Mouse (Mus musculus) layer of hippocampus, postnatal 25 days (tissue): ENCODE results near the gene Rpp25l. TPM values are rescaled to one million over a fixed set of nuclear protein-coding genes. Genes with fewer than 3 reads are reported as not detected.

Experiments
- DNase-seq, 2 experiments: peaks; one replicate each; pipeline ENCODE4 v3.0.0; 2022; ENCODE audit warnings: mixed read lengths in 2 of 2, low spot score in 1 of 2; ENCODE audit errors: extremely low spot score in 1 of 2
- total RNA-seq, 2 experiments: library from RNA; stranded (reverse); gene quantifications; 2 replicates each; pipeline ENCODE4 v1.2.3; 2021

The Rpp25l gene
- total RNA-seq, 2 experiments from 2014 or later, result 27.7 to 33.6 TPM

GRCm38 (mm10) chr4:41673186-41673585 lies 40.1 kb downstream of the Rpp25l start:
- DNase-seq, result no peak

DNA sequence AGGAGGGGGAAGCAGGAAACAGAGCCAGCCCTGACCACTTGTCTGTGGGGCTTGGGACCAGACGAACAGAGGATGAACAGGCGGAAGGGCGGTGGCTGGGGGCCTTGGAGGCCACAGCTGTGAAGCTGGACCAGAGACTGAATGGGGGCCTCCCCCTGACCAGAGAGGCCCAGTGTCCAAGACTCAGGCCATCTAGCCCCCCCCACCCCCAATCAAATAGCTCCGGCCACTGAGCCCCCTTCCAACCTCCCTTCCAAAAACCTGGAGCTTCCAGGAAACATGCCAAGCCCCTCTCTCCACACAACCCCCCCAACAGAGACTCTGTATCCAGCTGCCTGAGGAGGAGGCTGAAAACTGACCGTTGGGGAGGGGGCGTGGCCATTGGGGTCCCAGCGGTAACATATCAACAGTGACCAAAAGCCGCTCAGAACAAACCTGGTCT lies 40.8 kb downstream of the Rpp25l start:
- DNase-seq, result no peak

- no peak for DNase-seq
Measured at GRCm38 (mm10) chr4:41671963-41672480, 41.3 kb downstream of the Rpp25l start.

- no peak for DNase-seq
Measured at GRCm38 (mm10) chr4:41671500-41671899, 41.8 kb downstream of the Rpp25l start.

GRCm38 (mm10) chr4:41670836-41671235 lies 42.5 kb downstream of the Rpp25l start:
- no peak for DNase-seq

GRCm38 (mm10) chr4:41666646-41667045 lies 46.7 kb downstream of the Rpp25l start:
- DNase-seq, result no peak

DNA sequence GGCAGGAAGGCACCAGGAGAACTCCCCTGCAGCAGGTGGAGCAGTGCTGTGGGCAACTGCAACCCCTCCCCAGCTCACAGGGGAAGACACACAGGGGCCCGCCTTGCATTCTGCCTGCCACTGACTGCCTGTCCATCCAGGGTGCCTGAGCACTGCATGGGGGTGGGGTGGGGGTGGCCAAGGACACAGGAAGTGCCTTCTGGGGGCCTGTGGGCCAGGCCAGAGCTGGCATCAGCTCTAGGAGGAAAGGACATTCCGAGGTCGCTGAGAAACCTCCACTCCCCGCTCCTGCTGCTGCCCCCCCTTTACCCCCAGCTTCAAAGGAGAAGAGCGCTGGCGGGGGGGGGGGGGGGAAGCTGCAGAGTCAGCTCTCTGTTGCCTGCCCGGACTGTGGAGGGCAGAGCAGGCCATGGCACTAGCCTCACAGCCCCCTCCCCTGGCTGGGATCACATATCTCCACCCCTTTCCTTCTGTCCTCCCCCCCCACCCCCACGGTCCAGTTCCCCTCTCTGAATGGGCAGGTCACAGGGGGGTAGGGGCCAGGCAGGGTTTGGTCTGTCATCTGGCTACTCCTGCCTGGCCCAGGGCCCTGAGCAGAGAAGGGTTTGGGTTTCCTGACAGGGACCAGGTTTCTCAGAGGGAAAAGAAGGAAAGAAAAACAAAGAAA lies 48.2 kb downstream of the Rpp25l start:
- no peak for DNase-seq

GRCm38 (mm10) chr4:41664533-41664932 lies 48.8 kb downstream of the Rpp25l start:
- no peak for DNase-seq

DNA sequence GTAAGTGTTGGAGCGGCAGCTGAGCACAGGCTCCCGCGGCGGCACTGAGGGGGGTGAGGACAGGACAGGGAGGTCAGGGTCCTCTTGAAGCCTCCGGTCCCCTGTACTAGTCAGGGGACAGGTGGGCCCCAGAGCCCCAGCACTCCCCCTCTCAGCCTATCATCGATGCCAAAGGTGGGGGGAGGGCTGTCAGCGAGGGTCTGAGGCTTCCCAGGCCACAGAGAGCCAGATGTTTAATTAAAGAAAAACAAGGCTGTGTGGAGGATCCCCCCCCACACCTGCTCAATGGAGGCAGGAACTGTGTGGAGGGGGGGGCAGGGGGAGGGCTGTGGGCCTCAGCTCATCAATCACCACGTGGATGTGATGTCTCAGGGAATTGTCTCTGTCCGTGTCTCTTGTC lies 49.7 kb downstream of the Rpp25l start:
- no peak for DNase-seq

DNA sequence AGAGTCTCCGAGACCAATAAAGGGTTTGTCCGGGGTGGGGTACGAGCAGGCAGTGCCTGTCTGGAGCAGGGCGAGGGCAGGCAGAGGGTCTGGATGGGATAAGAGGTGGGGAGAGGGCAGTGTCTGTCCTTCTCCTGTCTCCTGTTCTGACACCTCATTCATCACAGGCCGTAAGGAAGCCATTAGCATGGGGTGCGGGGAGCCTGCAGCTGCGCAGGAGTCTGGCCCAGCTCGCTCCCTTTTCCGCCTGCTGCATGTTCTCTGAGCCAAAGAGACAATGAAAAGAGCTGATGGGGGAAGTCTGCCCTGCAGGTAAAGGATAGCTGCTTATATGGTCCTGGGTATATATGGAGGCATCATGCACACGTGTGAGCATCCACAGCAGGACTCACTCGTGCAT lies 50.6 kb downstream of the Rpp25l start:
- no peak for DNase-seq

Other genes starting within 250 kb of the Rpp25l start
- 1 to 10 TPM; 1.0 to 1.5 TPM for gene Kif24, start 248.6 kb downstream of the Rpp25l start, total RNA-seq
- 10 to 100 TPM; 27.4 to 31.4 TPM for gene Nudt2, start 248.4 kb downstream of the Rpp25l start, total RNA-seq
- gene AI464131, start 210.5 kb downstream of the Rpp25l start, total RNA-seq, result 10 to 100 TPM; 32.4 to 33.3 TPM
- gene 1110017D15Rik, start 196.2 kb downstream of the Rpp25l start, total RNA-seq, result 1 to 10 TPM; 4.5 to 7.0 TPM
- gene Fam219a, start 144.0 kb downstream of the Rpp25l start, total RNA-seq, result 100 to 1,000 TPM; 159 to 165 TPM
- 10 to 100 TPM in 1 of 2 experiments, 1 to 10 TPM in 1; 7.1 to 11.2 TPM for gene Dnaic1, start 143.8 kb downstream of the Rpp25l start, total RNA-seq
- 10 to 100 TPM; 62.1 to 66.9 TPM for gene Enho, start 73.2 kb downstream of the Rpp25l start, total RNA-seq
- gene Cntfr, start 16.4 kb downstream of the Rpp25l start, total RNA-seq, result 10 to 100 TPM; 89.6 to 96.1 TPM
- 10 to 100 TPM; 40.0 to 44.8 TPM for gene Il11ra1, start 13.5 kb downstream of the Rpp25l start, total RNA-seq
- 100 to 1,000 TPM; 149 to 172 TPM for gene Dctn3, start 9.6 kb upstream of the Rpp25l start, total RNA-seq
- gene Arid3c, start 17.6 kb upstream of the Rpp25l start, total RNA-seq, result not detected
- 10 to 100 TPM; 54.3 to 55.7 TPM for gene Galt, start 41.7 kb upstream of the Rpp25l start, total RNA-seq
- gene Sigmar1, start 42.6 kb upstream of the Rpp25l start, total RNA-seq, result 10 to 100 TPM; 40.0 to 41.6 TPM
- gene Ccl27a, start 60.7 kb upstream of the Rpp25l start, total RNA-seq, result 100 to 1,000 TPM; 121 to 134 TPM
- not detected for gene Gm21541, start 190.1 kb upstream of the Rpp25l start, total RNA-seq
- gene Gm20878, start 228.0 kb upstream of the Rpp25l start, total RNA-seq, result 10 to 100 TPM; 16.0 to 17.9 TPM